Mouse (Mus musculus): ENCODE data around the gene Slc25a38. TPM values are rescaled to one million over a fixed set of nuclear protein-coding genes. Genes with fewer than 3 reads are reported as not detected.
A peak's percentile ranks its signal among the peaks of the same experiment; 100 is the strongest.

Gene Slc25a38
- polyA plus RNA-seq, 1 experiment from 2014 or later, result 21.5 TPM

- TF ChIP-seq CTCF (IDR thresholded peaks at IDR 0.05; ENCODE audit: low read depth), result no peak
- 89% methylated on average over 3 of the region's 3 CpGs for WGBS
- 0 out of 2 replicates have a peak, but pooled peaks cover 8% of the 10 kb centered on the region for H3K4me1 ChIP-seq (replicated peaks; ENCODE audit: insufficient read depth, low read length)
- H3K36me3 ChIP-seq (ENCODE audit: insufficient read depth, low read length), result peaks cover 30% of the 10 kb centered on the region
- DNase-seq (ENCODE audit: low spot score), result no peak
- H3K9ac ChIP-seq (ENCODE audit: low read depth, low read length), result no peak overlapping the region
- no peak overlapping the region for H3K4me3 ChIP-seq (replicated peaks; ENCODE audit: low read depth, low read length)
- H3K4me2 ChIP-seq (ENCODE audit: low read length), result no peak overlapping the region
- no peak for ATAC-seq (replicated peaks; ENCODE audit: low FRiP score, low read depth)
- no peak overlapping the region for H3K27ac ChIP-seq
- no peaks in the 10 kb centered on the region for H3K9me3 ChIP-seq (replicated peaks; ENCODE audit: low read length)
- no peaks in the 10 kb centered on the region for H3K27me3 ChIP-seq (ENCODE audit: insufficient read depth, low read length)
Measured at GRCm38 (mm10) chr9:120131784-120132288, 21.7 kb downstream of the Slc25a38 start.

GRCm38 (mm10) chr9:120132980-120133754 lies 23.0 kb downstream of the Slc25a38 start:
- H3K9ac ChIP-seq (ENCODE audit: low read depth, low read length), result no peak overlapping the region
- WGBS, result 38% methylated on average over 8 of the region's 8 CpGs
- no peaks in the 10 kb centered on the region for H3K27me3 ChIP-seq (ENCODE audit: insufficient read depth, low read length)
- ATAC-seq (replicated peaks; ENCODE audit: low FRiP score, low read depth) (no peak), DNase-seq (ENCODE audit: low spot score) (no peak)
- no peak for TF ChIP-seq CTCF (IDR thresholded peaks at IDR 0.05; ENCODE audit: low read depth)
- no peak overlapping the region for H3K4me2 ChIP-seq (ENCODE audit: low read length)
- H3K27ac ChIP-seq, result no peak overlapping the region
- H3K36me3 ChIP-seq (ENCODE audit: insufficient read depth, low read length), result peaks cover 30% of the 10 kb centered on the region
- 0 out of 2 replicates have a peak, but pooled peaks cover 8% of the 10 kb centered on the region for H3K4me1 ChIP-seq (replicated peaks; ENCODE audit: insufficient read depth, low read length)
- H3K4me3 ChIP-seq (replicated peaks; ENCODE audit: low read depth, low read length), result no peak overlapping the region
- no peaks in the 10 kb centered on the region for H3K9me3 ChIP-seq (replicated peaks; ENCODE audit: low read length)

GRCm38 (mm10) chr9:120133755-120134475 lies 23.7 kb downstream of the Slc25a38 start:
- Histone ChIP-seq H3K27me3 (ENCODE audit: insufficient read depth, low read length) (no peaks in the 10 kb centered on the region), H3K36me3 (ENCODE audit: insufficient read depth, low read length) (peaks cover 30% of the 10 kb centered on the region), H3K9ac (ENCODE audit: low read depth, low read length) (no peak overlapping the region), H3K4me3 (replicated peaks; ENCODE audit: low read depth, low read length) (no peak overlapping the region), H3K4me1 (replicated peaks; ENCODE audit: insufficient read depth, low read length) (0 out of 2 replicates have a peak, but pooled peaks cover 4% of the 10 kb centered on the region), H3K4me2 (ENCODE audit: low read length) (no peak overlapping the region), H3K9me3 (replicated peaks; ENCODE audit: low read length) (no peaks in the 10 kb centered on the region), H3K27ac (no peak overlapping the region)
- WGBS, result 31% methylated on average over 6 of the region's 6 CpGs
- no peak for TF ChIP-seq CTCF (IDR thresholded peaks at IDR 0.05; ENCODE audit: low read depth)
- DNase-seq (ENCODE audit: low spot score), result no peak
- ATAC-seq (replicated peaks; ENCODE audit: low FRiP score, low read depth), result no peak

GRCm38 (mm10) chr9:120134529-120135160 lies 24.5 kb downstream of the Slc25a38 start:
- Histone ChIP-seq H3K4me2 (ENCODE audit: low read length) (no peak overlapping the region), H3K4me3 (replicated peaks; ENCODE audit: low read depth, low read length) (no peak overlapping the region), H3K9ac (ENCODE audit: low read depth, low read length) (no peak overlapping the region), H3K27ac (no peak overlapping the region), H3K4me1 (replicated peaks; ENCODE audit: insufficient read depth, low read length) (no peaks in the 10 kb centered on the region), H3K9me3 (replicated peaks; ENCODE audit: low read length) (no peaks in the 10 kb centered on the region), H3K36me3 (ENCODE audit: insufficient read depth, low read length) (peaks cover 26% of the 10 kb centered on the region), H3K27me3 (ENCODE audit: insufficient read depth, low read length) (no peaks in the 10 kb centered on the region)
- DNase-seq (ENCODE audit: low spot score) (no peak), ATAC-seq (replicated peaks; ENCODE audit: low FRiP score, low read depth) (no peak; the same call in 1 of the 2 replicates)
- no peak for TF ChIP-seq CTCF (IDR thresholded peaks at IDR 0.05; ENCODE audit: low read depth)
- 80% methylated on average over 13 of the region's 13 CpGs for WGBS

- no peaks in the 10 kb centered on the region for H3K9me3 ChIP-seq (replicated peaks; ENCODE audit: low read length)
- no peaks in the 10 kb centered on the region for H3K27me3 ChIP-seq (ENCODE audit: insufficient read depth, low read length)
- DNase-seq (ENCODE audit: low spot score) (no peak), ATAC-seq (replicated peaks; ENCODE audit: low FRiP score, low read depth) (no peak)
- no peak overlapping the region for H3K27ac ChIP-seq
- H3K4me2 ChIP-seq (ENCODE audit: low read length), result no peak overlapping the region
- peaks cover 19% of the 10 kb centered on the region for H3K36me3 ChIP-seq (ENCODE audit: insufficient read depth, low read length)
- no peak overlapping the region for H3K9ac ChIP-seq (ENCODE audit: low read depth, low read length)
- H3K4me3 ChIP-seq (replicated peaks; ENCODE audit: low read depth, low read length), result no peak overlapping the region
- 89% methylated on average over 11 of the region's 11 CpGs for WGBS
- no peaks in the 10 kb centered on the region for H3K4me1 ChIP-seq (replicated peaks; ENCODE audit: insufficient read depth, low read length)
- no peak for TF ChIP-seq CTCF (IDR thresholded peaks at IDR 0.05; ENCODE audit: low read depth)
Measured at GRCm38 (mm10) chr9:120135454-120135853, 25.3 kb downstream of the Slc25a38 start.

- DNase-seq (ENCODE audit: low spot score) (peak; percentile 89), ATAC-seq (replicated peaks; ENCODE audit: low FRiP score, low read depth) (peak; percentile 73)
- H3K4me1 ChIP-seq (replicated peaks; ENCODE audit: insufficient read depth, low read length), result no peaks in the 10 kb centered on the region
- H3K36me3 ChIP-seq (ENCODE audit: insufficient read depth, low read length), result no peaks in the 10 kb centered on the region
- WGBS, result 10% methylated on average over 4 of the region's 4 CpGs
- H3K4me3 ChIP-seq (replicated peaks; ENCODE audit: low read depth, low read length), result no peak overlapping the region
- H3K27me3 ChIP-seq (ENCODE audit: insufficient read depth, low read length), result no peaks in the 10 kb centered on the region
- H3K27ac ChIP-seq, result no peak overlapping the region
- no peak overlapping the region for H3K4me2 ChIP-seq (ENCODE audit: low read length)
- no peak overlapping the region for H3K9ac ChIP-seq (ENCODE audit: low read depth, low read length)
- peak; percentile 96 for TF ChIP-seq CTCF (IDR thresholded peaks at IDR 0.05; ENCODE audit: low read depth)
- no peaks in the 10 kb centered on the region for H3K9me3 ChIP-seq (replicated peaks; ENCODE audit: low read length)
Measured at GRCm38 (mm10) chr9:120140652-120141051, 30.5 kb downstream of the Slc25a38 start.

Measured in kidney, postnatal 0 days (tissue).